Mouse (Mus musculus): ENCODE data around the gene Gga1.

- TF ChIP-seq CTCF (IDR thresholded peaks at IDR 0.05; ENCODE audit: low read depth, low read length): no peak
- TF ChIP-seq POLR2A (IDR thresholded peaks at IDR 0.05; ENCODE audit: insufficient read depth, low read length): no peak
- no peak for TF ChIP-seq EP300 (IDR thresholded peaks at IDR 0.05; ENCODE audit: insufficient read depth, low read depth, low read length)
Measured at GRCm38 (mm10) chr15:78937311-78937710, 60.3 kb downstream of the Gga1 start.

Measured in ES-Bruce4 (cell line).